Mouse (Mus musculus): ENCODE results near the gene Nelfe.

DNA sequence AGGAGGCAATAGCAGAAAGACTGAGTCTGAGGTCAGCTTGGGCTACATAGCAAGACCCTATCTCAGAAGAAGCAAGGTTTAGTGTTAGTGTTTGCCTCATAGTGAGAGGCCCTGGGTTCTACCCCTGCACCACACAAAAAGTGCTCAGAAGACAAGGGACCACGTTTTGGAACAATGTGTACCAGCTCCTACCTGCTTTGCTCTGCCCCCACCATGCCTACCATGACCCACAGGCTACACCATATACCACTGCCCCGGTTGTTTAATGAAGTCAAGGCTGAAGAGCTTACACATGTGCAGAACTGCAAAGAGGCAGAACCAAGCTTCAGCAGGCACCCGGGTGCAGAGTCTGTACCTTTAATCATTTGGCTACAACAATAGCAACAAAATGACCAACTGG, 43.0 kb upstream of the Nelfe start:
- TF ChIP-seq CTCF (IDR thresholded peaks at IDR 0.05; ENCODE audit: low read depth) = no peak
- no peak for TF ChIP-seq EP300 (IDR thresholded peaks at IDR 0.05; ENCODE audit: low read depth)

Measured in liver, embryonic 14.5 days (tissue).